Comparison of ENCODE assay signal across 25 mouse cellular contexts in genomic region chr2:131888233-131888632, GRCm38 (mm10). TPM values are rescaled to one million over a fixed set of nuclear protein-coding genes. Genes with fewer than 3 reads are reported as not detected.
A peak's percentile ranks its signal among the peaks of the same experiment; 100 is the strongest.
DNase-seq lines count a peak whose midpoint lies in the region; ATAC-seq and TF ChIP-seq lines count a peak whose summit lies in the region.
"Had no signal": no experiment of that assay in that cellular context is flagged by ENCODE, and none has a peak within 500 bp of the region (broad histone marks: within the 10 kb centered on the region; RNA-seq: fewer than 3 reads in every experiment).

No protein-coding gene starts in this region.

- H3K9me3 ChIP-seq in megakaryocyte, embryonic 14.5 days = no peaks in the 10 kb centered on the region
- H3K9me3 ChIP-seq in forebrain, embryonic 14.5 days (replicated peaks; ENCODE audit: control insufficient read depth, low read length) = no peaks in the 10 kb centered on the region
- H3K9me3 ChIP-seq in forebrain, postnatal 0 days (ENCODE audit: low read length) = no peaks in the 10 kb centered on the region
- H3K9me3 ChIP-seq: forebrain, embryonic 15.5 days; heart, embryonic 10.5 days; hindbrain, embryonic 12.5 days; midbrain, embryonic 12.5 days; neural tube, embryonic 15.5 days had no signal

- H3K4me2 ChIP-seq in forebrain, embryonic 14.5 days (ENCODE audit: low read length) = no peak overlapping the region
- no peak overlapping the region for H3K4me2 ChIP-seq in forebrain, postnatal 0 days (ENCODE audit: low read depth)
- H3K4me2 ChIP-seq: forebrain, embryonic 15.5 days; hindbrain, embryonic 12.5 days; midbrain, embryonic 12.5 days; neural tube, embryonic 15.5 days had no signal

- DNase-seq in thymus, postnatal 14 days = peak; percentile 25
- no peak for DNase-seq in thymus, postnatal 10 days (ENCODE audit: low spot score in 2 of 2)
- peak; percentile 4 for DNase-seq in T-cell, adult 2 months (ENCODE audit: low spot score)
- DNase-seq in forebrain, embryonic 14.5 days (ENCODE audit: low spot score) = no peak
- DNase-seq in retina, postnatal 1 day = no peak
- no peak for DNase-seq in forebrain, postnatal 0 days
- DNase-seq: cerebellum, adult 2 months; cerebellum, postnatal 36 days; gastrocnemius, postnatal 36 days; kidney, adult 8-10 months; kidney, postnatal 14 days; layer of hippocampus, adult 9-11 months; left cerebral cortex, postnatal 4 days; lung, adult 18-20 months had no signal

- 82% methylated on average over 7 of the region's 7 CpGs for WGBS in forebrain, embryonic 14.5 days
- 80% methylated on average over 7 of the region's 7 CpGs for WGBS in forebrain, postnatal 0 days

- peak overlapping the region; percentile 71 for H3K4me3 ChIP-seq in megakaryocyte, embryonic 14.5 days (replicated peaks)
- H3K4me3 ChIP-seq in forebrain, embryonic 14.5 days (ENCODE audit: low read depth, low read length) = no peak overlapping the region
- H3K4me3 ChIP-seq in forebrain, postnatal 0 days (ENCODE audit: low read depth, low read length) = no peak overlapping the region
- H3K4me3 ChIP-seq: forebrain, embryonic 15.5 days; heart, embryonic 10.5 days; hindbrain, embryonic 12.5 days; left cerebral cortex, adult 2 months; midbrain, embryonic 12.5 days; neural tube, embryonic 15.5 days had no signal

- no peak for ATAC-seq in forebrain, embryonic 14.5 days
- ATAC-seq in forebrain, postnatal 0 days = no peak
- ATAC-seq: forebrain, embryonic 15.5 days had no signal

- H3K9ac ChIP-seq in forebrain, embryonic 14.5 days (ENCODE audit: low read length) = no peak overlapping the region
- H3K9ac ChIP-seq in forebrain, postnatal 0 days = no peak overlapping the region
- H3K9ac ChIP-seq: forebrain, embryonic 15.5 days; hindbrain, embryonic 12.5 days; midbrain, embryonic 12.5 days; neural tube, embryonic 15.5 days had no signal

- peaks cover 34% of the 10 kb centered on the region for H3K27me3 ChIP-seq in megakaryocyte, embryonic 14.5 days (replicated peaks)
- no peaks in the 10 kb centered on the region for H3K27me3 ChIP-seq in forebrain, embryonic 14.5 days (replicated peaks; ENCODE audit: control insufficient read depth, insufficient read depth, low read length)
- H3K27me3 ChIP-seq in forebrain, postnatal 0 days (ENCODE audit: insufficient read depth, low read length) = no peaks in the 10 kb centered on the region
- H3K27me3 ChIP-seq: forebrain, embryonic 15.5 days; hindbrain, embryonic 12.5 days; midbrain, embryonic 12.5 days; neural tube, embryonic 15.5 days had no signal

- no peak overlapping the region for H3K27ac ChIP-seq in forebrain, embryonic 14.5 days (ENCODE audit: low read depth, low read length)
- no peak overlapping the region for H3K27ac ChIP-seq in forebrain, postnatal 0 days (ENCODE audit: low read depth, low read length)
- H3K27ac ChIP-seq: heart, embryonic 10.5 days; hindbrain, embryonic 12.5 days; left cerebral cortex, adult 2 months; midbrain, embryonic 12.5 days; neural tube, embryonic 15.5 days had no signal

- TF ChIP-seq CTCF in forebrain, postnatal 0 days (IDR thresholded peaks at IDR 0.05; ENCODE audit: low read depth) = no peak

- H3K36me3 ChIP-seq in megakaryocyte, embryonic 14.5 days (replicated peaks; ENCODE audit: low read length) = no peaks in the 10 kb centered on the region
- H3K36me3 ChIP-seq in forebrain, embryonic 14.5 days (ENCODE audit: control insufficient read depth, insufficient read depth, low read length) = no peaks in the 10 kb centered on the region
- H3K36me3 ChIP-seq in forebrain, postnatal 0 days (ENCODE audit: insufficient read depth) = no peaks in the 10 kb centered on the region
- H3K36me3 ChIP-seq: forebrain, embryonic 15.5 days; heart, embryonic 10.5 days; hindbrain, embryonic 12.5 days; midbrain, embryonic 12.5 days; neural tube, embryonic 15.5 days had no signal

- peaks cover 62% of the 10 kb centered on the region for H3K4me1 ChIP-seq in megakaryocyte, embryonic 14.5 days
- H3K4me1 ChIP-seq in forebrain, embryonic 14.5 days (ENCODE audit: control insufficient read depth, insufficient read depth, low read length) = peaks cover 12% of the 10 kb centered on the region
- peaks cover 16% of the 10 kb centered on the region for H3K4me1 ChIP-seq in forebrain, postnatal 0 days (ENCODE audit: insufficient read depth)

RNA-seq across cellular contexts. Expression of gene Prnp, which starts 21.5 kb away (rescaled TPM):
- polyA plus RNA-seq in megakaryocyte, embryonic 14.5 days (2012; ENCODE audit: insufficient read depth, low replicate concordance) = 8.8 TPM in 1 of 2 replicates, not detected in the other
- 111 and 125 TPM in 2 replicates for polyA plus RNA-seq in forebrain, embryonic 14.5 days (2014; fragmentation: Nextera tagmentation; extraction: Ambion mirVana)
- 352 and 356 TPM in 2 replicates for total RNA-seq in forebrain, postnatal 0 days (2014; rRNA removed)
- polyA plus RNA-seq in forebrain, postnatal 0 days (2015; fragmentation: Nextera tagmentation; extraction: Ambion mirVana) = 353 and 423 TPM in 2 replicates

RNA-seq across cellular contexts. Expression of gene Prn, which starts 21.5 kb away (rescaled TPM):
- not detected in 2 replicates for polyA plus RNA-seq in megakaryocyte, embryonic 14.5 days (2012; ENCODE audit: insufficient read depth, low replicate concordance)
- 0.32 TPM in 1 of 2 replicates, not detected in the other for polyA plus RNA-seq in forebrain, embryonic 14.5 days (2014; fragmentation: Nextera tagmentation; extraction: Ambion mirVana)
- total RNA-seq in forebrain, postnatal 0 days (2014; rRNA removed) = 0.76 TPM in 1 of 2 replicates, not detected in the other
- 0.33 TPM in 1 of 2 replicates, not detected in the other for polyA plus RNA-seq in forebrain, postnatal 0 days (2015; fragmentation: Nextera tagmentation; extraction: Ambion mirVana)
- total RNA-seq: adrenal gland, adult 18-20 months; liver, adult 2 months had no signal
- polyA plus RNA-seq: cerebellum, adult 2 months; heart, postnatal 0 days; hindbrain, embryonic 12.5 days; intestine, embryonic 14.5 days; liver, adult 2 months; midbrain, embryonic 12.5 days; neural tube, embryonic 15.5 days had no signal

RNA-seq across cellular contexts. Expression of gene Erv3, which starts 28.7 kb away (rescaled TPM):
- polyA plus RNA-seq in megakaryocyte, embryonic 14.5 days (2012; ENCODE audit: insufficient read depth, low replicate concordance) = not detected in 2 replicates
- polyA plus RNA-seq in forebrain, embryonic 14.5 days (2014; fragmentation: Nextera tagmentation; extraction: Ambion mirVana) = not detected in 2 replicates
- total RNA-seq in forebrain, postnatal 0 days (2014; rRNA removed) = not detected in 2 replicates
- 0.06 TPM in 1 of 2 replicates, not detected in the other for polyA plus RNA-seq in forebrain, postnatal 0 days (2015; fragmentation: Nextera tagmentation; extraction: Ambion mirVana)
- total RNA-seq: adrenal gland, adult 18-20 months; gastrocnemius, postnatal 36 days; left cerebral cortex, postnatal 4 days; liver, adult 2 months had no signal
- polyA plus RNA-seq: forebrain, embryonic 15.5 days; heart, embryonic 10.5 days; heart, postnatal 0 days; hindbrain, embryonic 12.5 days; intestine, embryonic 14.5 days; liver, adult 2 months; midbrain, embryonic 12.5 days; neural tube, embryonic 15.5 days had no signal

Comparison
In these comparisons a context has a peak if more than half of its experiments do, and no peak if none do; other contexts are left out.
1. DNase-seq: peak in thymus, postnatal 14 days (single experiment) and T-cell, adult 2 months (single experiment); none in thymus, postnatal 10 days (0 of 2), forebrain, embryonic 14.5 days (single experiment), retina, postnatal 1 day (single experiment) and forebrain, postnatal 0 days (single experiment).
2. RNA of gene Prnp, which starts 21.5 kb away (polyA plus RNA-seq): 353 to 423 TPM in forebrain, postnatal 0 days and 111 to 125 TPM in forebrain, embryonic 14.5 days; 8.8 TPM in megakaryocyte, embryonic 14.5 days; every median in the first group is over 10 times any median in the second.